Mouse (Mus musculus) liver, embryonic 14.5 days (tissue): ENCODE measurements at regions not wholly inside any gene's neighbourhood (a gene's known extent, or its start where the extent isn't known, plus 50 kb on each side); places are given as distances from the start of the nearest gene placed in this dataset.

Experiments
- ATAC-seq: fragments of 200-750 bp; cut with Nextera tagmentation; 2 replicates; pipeline ENCODE4 v1.8.0; 2017; ENCODE audit warnings: moderate number of reproducible peaks, mild to moderate bottlenecking, moderate library complexity; ENCODE audit not compliant: insufficient read depth
- DNase-seq, 3 experiments: peaks; one replicate each; pipeline ENCODE4 v3.0.0-alpha.2; 2012 to 2013; ENCODE audit warnings: low read depth in 3 of 3, low spot score in 3 of 3
- H3K27ac ChIP-seq: fragments of 300-500 bp; sonication (generic); 2 replicates; pipeline ENCODE4 v1.5.1; 2014; ENCODE audit warnings: moderate library complexity, mild to moderate bottlenecking, control low read depth, inconsistent platforms
- H3K27me3 ChIP-seq: fragments of 300-500 bp; sonication (generic); 2 replicates; pipeline ENCODE4 v1.6.1; 2014; ENCODE audit warnings: mild to moderate bottlenecking, low read length, moderate library complexity; ENCODE audit not compliant: control insufficient read depth, insufficient read depth
- H3K36me3 ChIP-seq: fragments of 300-500 bp; sonication (generic); replicated peaks from 2 replicates; pipeline ENCODE4 v1.6.1; 2014; ENCODE audit warnings: low read depth; ENCODE audit not compliant: control insufficient read depth, insufficient read depth
- H3K4me1 ChIP-seq, 2 experiments: fragments of 200-500 bp in 1 of 2; fragments of 300-500 bp in 1 of 2; sonication (generic) in 1 of 2; replicated peaks; 2 replicates each; pipeline ENCODE4 v1.6.1; 2012 to 2014; ENCODE audit warnings: antibody characterized with exemption in 1 of 2, inconsistent platforms in 1 of 2, low read length in 1 of 2; ENCODE audit not compliant: control insufficient read depth in 2 of 2, insufficient read depth in 2 of 2
- H3K4me2 ChIP-seq: fragments of 300-500 bp; sonication (generic); 2 replicates; pipeline ENCODE4 v1.6.1; 2014; ENCODE audit warnings: low read depth, mild to moderate bottlenecking, control low read depth, moderate library complexity
- H3K4me3 ChIP-seq, 2 experiments: fragments of 200-500 bp in 1 of 2; fragments of 300-500 bp in 1 of 2; sonication (generic) in 1 of 2; 2 replicates each; pipeline ENCODE4 v1.5.1; 2012 to 2014; ENCODE audit warnings: low read depth in 2 of 2, low read length in 2 of 2, mild to moderate bottlenecking in 2 of 2, control low read depth in 1 of 2, inconsistent platforms in 1 of 2, moderate library complexity in 1 of 2; ENCODE audit not compliant: insufficient read depth in 1 of 2
- H3K9ac ChIP-seq: fragments of 300-500 bp; sonication (generic); replicated peaks from 2 replicates; pipeline ENCODE4 v1.6.1; 2014; ENCODE audit warnings: mild to moderate bottlenecking, control low read depth, moderate library complexity
- H3K9me3 ChIP-seq: fragments of 300-500 bp; sonication (generic); 2 replicates; pipeline ENCODE4 v1.6.1; 2016; ENCODE audit warnings: low read length, mixed read lengths; ENCODE audit not compliant: control insufficient read depth
- CTCF ChIP-seq: IDR thresholded peaks from 2 replicates; pipeline ENCODE4 v1.5.1; 2016; ENCODE audit warnings: antibody characterized with exemption, low read depth, control low read depth
- EP300 ChIP-seq: IDR thresholded peaks from 2 replicates; pipeline ENCODE4 v1.6.1; 2016; ENCODE audit warnings: antibody characterized with exemption, low read depth
- WGBS: fragments of 180-500 bp; shearing (Covaris S2); extraction: QIAGEN DNeasy Blood & Tissue Kit; methylation state at CpG from one replicate; pipeline ENCODE4 v1.1.7; 2014; ENCODE audit not compliant: insufficient replicate concordance; 5-methylcytosine and 5-hydroxymethylcytosine counted together

DNA sequence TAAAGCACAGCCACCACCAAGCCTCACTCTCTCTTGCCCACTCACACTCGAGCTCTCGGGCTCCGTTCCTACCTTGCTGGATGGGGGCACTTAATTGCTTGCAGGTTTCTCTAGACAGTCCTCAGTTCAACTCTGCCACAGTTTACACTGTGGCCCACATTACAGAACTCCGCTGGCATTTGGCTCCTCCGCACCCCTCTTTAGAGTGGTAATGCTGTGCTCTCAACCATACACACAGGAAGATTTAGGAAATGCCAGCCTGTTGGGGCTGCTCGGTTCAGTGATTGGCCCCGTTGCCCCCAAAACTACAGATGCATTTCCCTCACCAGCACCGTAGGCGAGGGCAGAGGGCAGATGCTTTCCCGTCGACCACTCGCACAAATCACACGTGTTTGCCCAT, 113.4 kb upstream of the Dio3 start:
- ATAC-seq (no peak), DNase-seq (no peak)
- Histone ChIP-seq H3K36me3 (no peaks in the 10 kb centered on the region), H3K4me2 (no peak overlapping the region), H3K9me3 (no peaks in the 10 kb centered on the region), H3K27me3 (no peaks in the 10 kb centered on the region), H3K9ac (no peak overlapping the region), H3K27ac (no peak overlapping the region), H3K4me1 (no peaks in the 10 kb centered on the region), H3K4me3 (no peak overlapping the region)
- TF ChIP-seq CTCF (no peak), EP300 (no peak)
- WGBS: 69% methylated on average over 13 of the region's 13 CpGs

GRCm38 (mm10) chr12:110168407-110168806, 110.5 kb upstream of the Dio3 start:
- WGBS: 58% methylated on average over 4 of the region's 4 CpGs
- no peaks in the 10 kb centered on the region for H3K4me1 ChIP-seq
- no peaks in the 10 kb centered on the region for H3K36me3 ChIP-seq
- no peak overlapping the region for H3K4me2 ChIP-seq
- no peak for DNase-seq
- no peak overlapping the region for H3K27ac ChIP-seq
- H3K9ac ChIP-seq: no peak overlapping the region
- H3K9me3 ChIP-seq: no peaks in the 10 kb centered on the region
- H3K27me3 ChIP-seq: no peaks in the 10 kb centered on the region
- ATAC-seq: no peak
- no peak overlapping the region for H3K4me3 ChIP-seq
- TF ChIP-seq CTCF (no peak), EP300 (no peak)

DNA sequence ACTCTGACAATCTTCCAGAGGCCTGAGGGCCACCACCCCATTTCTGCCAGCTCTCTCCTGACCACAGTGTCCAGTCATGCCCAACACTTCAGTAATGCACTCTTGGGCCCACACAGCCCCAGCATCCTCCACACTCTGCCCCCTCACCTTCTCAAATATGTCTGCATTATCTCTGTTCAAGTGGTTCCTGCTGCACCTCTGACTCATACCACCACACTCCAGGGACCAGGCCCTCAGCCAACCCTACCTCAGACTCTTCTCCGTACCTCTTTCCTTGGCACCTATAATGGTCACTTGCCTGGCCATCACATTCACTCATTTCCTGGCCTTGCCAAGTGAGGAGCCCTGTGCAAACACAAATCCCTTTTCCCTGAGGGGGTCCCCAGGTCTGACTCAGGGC, 109.6 kb upstream of the Dio3 start:
- H3K4me2 ChIP-seq: no peak overlapping the region
- H3K9me3 ChIP-seq: no peaks in the 10 kb centered on the region
- ATAC-seq (no peak), DNase-seq (no peak)
- H3K27me3 ChIP-seq: no peaks in the 10 kb centered on the region
- H3K4me1 ChIP-seq: no peaks in the 10 kb centered on the region
- no peaks in the 10 kb centered on the region for H3K36me3 ChIP-seq
- H3K9ac ChIP-seq: no peak overlapping the region
- no peak overlapping the region for H3K27ac ChIP-seq
- 50% methylated on average over 1 of the region's 1 CpGs for WGBS
- TF ChIP-seq EP300: no peak
- TF ChIP-seq CTCF: no peak
- no peak overlapping the region for H3K4me3 ChIP-seq

GRCm38 (mm10) chr12:110170496-110170895, 108.4 kb upstream of the Dio3 start:
- WGBS: 53% methylated on average over 8 of the region's 8 CpGs
- Histone ChIP-seq H3K36me3 (no peaks in the 10 kb centered on the region), H3K9ac (no peak overlapping the region), H3K27ac (no peak overlapping the region), H3K4me2 (no peak overlapping the region), H3K4me3 (no peak overlapping the region), H3K9me3 (no peaks in the 10 kb centered on the region), H3K4me1 (no peaks in the 10 kb centered on the region), H3K27me3 (no peaks in the 10 kb centered on the region)
- ATAC-seq: no peak
- DNase-seq: no peak
- TF ChIP-seq EP300 (no peak), CTCF (no peak)

DNA sequence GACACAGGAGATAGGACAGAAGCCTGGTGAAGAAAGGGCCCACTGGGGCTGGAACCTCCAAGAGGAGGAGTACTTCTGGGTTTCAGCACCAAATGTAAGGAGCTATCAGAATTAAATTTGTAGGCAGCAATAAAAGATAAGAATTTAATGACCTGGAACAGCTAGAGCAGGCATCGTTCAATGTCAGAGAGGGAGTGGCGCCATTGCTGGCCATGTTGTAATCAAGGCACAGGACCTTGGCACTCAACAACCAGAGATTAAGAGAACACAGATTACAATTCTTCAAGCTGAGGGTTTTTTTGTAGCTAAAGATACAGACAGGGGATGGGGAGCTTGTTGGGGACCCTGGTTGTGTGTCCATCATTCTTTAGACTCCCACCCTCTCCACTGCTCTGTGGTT, 101.0 kb upstream of the Dio3 start:
- TF ChIP-seq CTCF (no peak), EP300 (no peak)
- no peaks in the 10 kb centered on the region for H3K36me3 ChIP-seq
- no peak overlapping the region for H3K9ac ChIP-seq
- H3K27ac ChIP-seq: no peak overlapping the region
- no peaks in the 10 kb centered on the region for H3K9me3 ChIP-seq
- no peak overlapping the region for H3K4me2 ChIP-seq
- no peak for DNase-seq
- H3K27me3 ChIP-seq: no peaks in the 10 kb centered on the region
- H3K4me1 ChIP-seq: no peaks in the 10 kb centered on the region
- H3K4me3 ChIP-seq: no peak overlapping the region
- ATAC-seq: no peak
- WGBS: 70% methylated on average over 2 of the region's 2 CpGs

- Histone ChIP-seq H3K4me1 (no peaks in the 10 kb centered on the region), H3K27ac (no peak overlapping the region), H3K9ac (no peak overlapping the region), H3K4me3 (no peak overlapping the region), H3K27me3 (peaks cover 20% of the 10 kb centered on the region), H3K4me2 (no peak overlapping the region), H3K9me3 (no peaks in the 10 kb centered on the region), H3K36me3 (no peaks in the 10 kb centered on the region)
- TF ChIP-seq EP300 (no peak), CTCF (no peak)
- DNase-seq: no peak
- ATAC-seq: no peak
- WGBS: 48% methylated on average over 6 of the region's 6 CpGs
These were observed 95.4 kb upstream of the Dio3 start for GRCm38 (mm10) chr12:110183473-110183872.
